Mouse (Mus musculus) fibroblast of lung, adult 2 months (primary cell): ENCODE measurements at regions not wholly inside any gene's neighbourhood (a gene's known extent, or its start where the extent isn't known, plus 50 kb on each side); places are given as distances from the start of the nearest gene placed in this dataset.

Experiments used
- DNase-seq: peaks from one replicate; pipeline ENCODE4 v3.0.0-alpha.2; 2011; ENCODE audit warnings: low read depth

DNA sequence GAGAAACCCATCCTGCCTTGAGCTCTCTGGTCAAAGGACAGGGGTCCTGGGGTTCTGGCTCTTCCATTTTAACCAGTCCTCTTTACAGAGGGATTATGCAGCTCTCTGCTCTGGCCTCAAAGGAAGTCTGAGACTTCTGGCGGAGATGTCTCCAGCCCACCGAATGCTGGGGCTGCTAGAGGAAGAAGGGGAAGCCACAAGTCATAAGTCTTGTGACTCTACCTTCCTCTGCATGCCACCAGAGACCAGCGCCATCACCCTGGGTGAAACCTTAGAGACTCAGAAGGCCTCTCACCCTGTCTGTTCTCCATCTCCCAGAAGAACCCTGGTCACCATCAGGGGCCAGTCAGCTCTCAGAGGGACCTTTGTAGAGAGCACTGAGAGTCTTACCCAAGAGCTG, 246.4 kb upstream of the Sulf2 start:
- DNase-seq, result no peak

GRCm38 (mm10) chr2:166400304-166400703, 244.8 kb upstream of the Sulf2 start:
- no peak for DNase-seq

DNA sequence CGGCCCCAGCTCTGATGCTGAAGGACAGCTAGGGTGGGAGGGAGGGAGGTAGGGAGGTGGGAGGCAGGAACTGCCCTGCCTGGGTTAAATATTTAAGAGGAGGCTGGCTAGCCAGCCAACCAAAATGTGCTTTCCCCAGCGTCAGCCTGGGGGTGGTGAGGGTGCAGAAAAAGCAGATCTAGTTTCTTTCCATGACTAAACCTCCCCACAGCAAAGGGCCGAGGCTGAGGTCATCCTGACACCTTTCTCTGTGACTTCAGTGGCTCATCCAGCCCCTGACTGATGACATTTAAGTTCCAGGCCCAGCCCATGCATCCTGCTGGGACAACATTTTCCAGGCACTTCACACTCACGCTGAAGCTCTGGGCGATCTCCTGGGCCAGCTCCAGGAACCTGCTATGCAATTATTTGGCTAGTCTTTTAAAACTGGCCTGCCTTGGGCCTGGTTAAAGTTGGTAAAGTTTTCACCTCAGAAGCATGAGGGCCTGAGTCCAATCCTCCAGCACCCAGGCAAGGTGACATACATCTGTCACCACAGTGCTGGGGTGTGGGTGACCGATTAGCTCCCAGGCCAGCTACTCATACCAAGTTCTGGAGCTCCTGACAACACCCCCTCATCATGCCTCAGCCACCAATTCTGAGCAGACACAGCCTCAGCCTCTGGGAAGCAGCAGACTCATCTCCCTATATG, 243.8 kb upstream of the Sulf2 start:
- peak; percentile 39 for DNase-seq

DNA sequence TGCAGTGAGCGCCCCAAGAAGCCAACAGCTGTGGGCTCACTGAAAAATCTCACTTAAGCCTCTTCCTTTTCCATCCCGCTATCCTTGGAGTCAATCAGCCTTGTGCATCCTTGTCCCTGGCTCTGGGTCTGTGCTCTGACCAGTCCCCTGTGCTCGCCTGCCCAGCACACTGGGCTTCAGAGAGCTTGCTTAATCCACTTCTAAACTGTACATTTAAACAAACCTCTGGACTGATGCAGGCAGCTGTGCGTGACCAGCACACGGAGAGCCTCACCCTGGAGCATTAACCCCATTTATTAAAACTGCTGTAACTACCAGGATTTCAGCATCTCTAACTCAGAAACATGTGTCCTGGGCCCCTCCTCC, 243.3 kb upstream of the Sulf2 start:
- DNase-seq, result no peak

- DNase-seq, result no peak
Measured at GRCm38 (mm10) chr2:166398156-166398555, 242.7 kb upstream of the Sulf2 start.

GRCm38 (mm10) chr2:166394666-166395065, 239.2 kb upstream of the Sulf2 start:
- DNase-seq, result no peak

DNA sequence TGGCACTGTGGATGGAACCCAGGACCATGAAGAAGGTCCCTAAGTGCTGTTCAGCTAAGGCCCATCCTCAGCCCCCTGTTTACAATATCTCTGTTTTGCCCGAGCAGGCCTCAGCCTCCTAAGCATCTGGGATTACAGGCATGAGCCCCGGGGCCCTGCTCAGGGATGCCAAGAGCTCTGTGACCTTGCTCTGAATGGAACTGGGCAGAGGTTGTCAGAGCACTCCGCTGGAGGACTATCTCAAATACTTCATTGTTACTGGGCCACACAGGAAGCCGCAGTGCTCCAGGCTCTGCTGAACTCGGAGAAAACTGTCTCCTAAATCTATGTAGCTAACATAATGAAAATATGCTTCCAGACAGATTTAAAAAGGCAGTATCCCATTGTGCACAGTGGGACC, 235.7 kb upstream of the Sulf2 start:
- no peak for DNase-seq

DNA sequence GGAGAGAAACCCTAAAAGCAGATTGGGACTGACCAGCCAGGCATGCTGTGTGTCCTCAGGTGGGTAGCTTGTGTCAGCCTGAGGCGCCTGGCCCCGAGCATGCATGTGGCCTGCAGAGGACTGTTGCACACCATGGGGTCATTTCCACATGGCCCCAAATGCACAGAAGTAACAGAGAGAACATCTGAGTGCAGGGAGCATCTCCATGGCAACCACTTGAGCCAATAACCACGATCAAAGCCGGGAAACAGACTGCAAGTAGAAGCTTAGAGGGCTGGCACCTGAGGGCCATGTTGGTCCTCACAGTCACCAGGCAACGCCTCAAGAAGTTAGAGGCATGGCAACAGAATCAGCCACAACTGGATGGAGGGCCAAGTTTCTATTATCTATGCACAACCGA, 232.6 kb upstream of the Sulf2 start:
- DNase-seq, result no peak

- DNase-seq, result no peak
Measured at GRCm38 (mm10) chr2:166386817-166387216, 231.4 kb upstream of the Sulf2 start.

- no peak for DNase-seq
Measured at GRCm38 (mm10) chr2:166384583-166384982, 229.1 kb upstream of the Sulf2 start.

- no peak for DNase-seq
Measured at GRCm38 (mm10) chr2:166383356-166383755, 227.9 kb upstream of the Sulf2 start.

DNA sequence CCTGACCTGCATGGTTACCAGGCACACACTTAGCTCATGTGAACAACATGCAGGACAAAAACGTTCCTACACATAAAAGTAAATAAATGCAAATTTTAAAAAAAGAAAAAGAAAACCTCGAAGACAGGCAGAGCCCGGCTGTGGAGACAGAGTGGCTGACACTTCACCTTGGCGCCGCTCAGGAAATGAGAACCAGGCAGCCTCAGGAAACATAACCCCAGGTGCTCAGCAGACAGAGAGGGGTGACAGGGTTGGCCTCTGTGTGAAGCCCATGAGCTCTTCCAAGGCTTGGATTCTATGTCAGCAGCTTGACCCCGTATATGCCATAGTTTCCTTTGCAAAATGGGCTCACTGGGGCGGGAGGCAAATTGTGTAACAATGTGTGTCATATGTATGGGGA, 226.7 kb upstream of the Sulf2 start:
- no peak for DNase-seq

DNA sequence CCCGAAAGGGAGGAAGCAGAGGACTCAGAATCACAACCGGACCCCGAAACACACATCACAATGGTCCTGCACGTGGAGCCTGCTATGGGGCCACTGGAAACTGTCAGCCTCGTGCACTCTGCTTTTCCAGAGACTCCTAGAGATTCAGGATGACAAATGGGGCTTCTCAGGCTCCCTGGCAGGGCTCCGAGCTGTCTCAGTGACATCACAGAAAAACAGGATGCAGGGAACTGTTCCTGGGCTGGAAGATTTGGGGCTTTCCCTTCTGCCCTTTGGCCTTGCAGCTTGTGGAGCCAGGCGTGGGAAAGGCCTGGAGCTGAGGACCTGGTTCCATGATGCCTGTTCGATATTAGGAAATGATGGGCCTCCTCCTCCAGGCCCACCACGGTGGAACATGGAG, 225.4 kb upstream of the Sulf2 start:
- no peak for DNase-seq

GRCm38 (mm10) chr2:166378325-166378724, 222.9 kb upstream of the Sulf2 start:
- DNase-seq, result no peak

- no peak for DNase-seq
Measured at GRCm38 (mm10) chr2:166377329-166377728, 221.9 kb upstream of the Sulf2 start.

- no peak for DNase-seq
Measured at GRCm38 (mm10) chr2:166375639-166376038, 220.2 kb upstream of the Sulf2 start.

- no peak for DNase-seq
Measured at GRCm38 (mm10) chr2:166370776-166371175, 215.3 kb upstream of the Sulf2 start.

DNA sequence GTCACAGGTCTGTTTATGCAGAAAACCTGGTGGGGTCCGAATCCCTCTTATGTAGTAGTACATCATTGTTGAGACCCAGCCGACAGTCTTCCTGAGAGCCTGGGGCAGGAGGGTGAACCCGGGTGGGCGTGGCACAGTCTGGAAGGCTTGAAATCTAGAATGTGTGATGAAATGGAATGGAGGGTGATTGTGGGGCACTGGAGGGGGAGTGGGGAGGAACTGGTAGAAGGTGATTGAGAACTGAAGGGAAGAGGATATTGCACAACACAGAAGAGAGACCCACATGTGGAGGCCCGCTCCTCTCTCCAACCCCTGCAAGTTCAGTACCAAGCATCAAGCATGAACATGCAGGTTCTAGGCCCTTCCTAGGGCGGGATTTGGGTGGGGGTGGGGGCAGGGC, 206.2 kb upstream of the Sulf2 start:
- DNase-seq, result no peak

DNA sequence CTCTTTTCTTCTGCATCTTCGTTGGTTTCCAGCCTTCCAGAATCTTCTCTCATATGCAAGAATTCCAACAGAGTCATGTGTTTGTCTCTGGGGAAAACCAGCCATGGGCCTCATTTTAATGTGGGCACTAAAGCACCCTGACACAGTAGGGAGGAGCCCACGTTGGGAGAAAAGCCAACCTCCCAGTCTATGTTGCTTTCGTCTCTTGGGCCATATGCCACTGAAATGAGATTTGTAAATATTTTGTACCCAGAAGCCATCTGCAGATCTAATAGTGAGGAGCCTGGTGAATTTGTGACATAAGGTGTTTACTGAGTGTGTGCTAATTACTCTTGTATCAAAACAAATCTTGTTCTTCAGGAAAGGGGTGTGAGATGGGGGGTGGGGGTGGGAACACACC, 205.3 kb upstream of the Sulf2 start:
- no peak for DNase-seq

GRCm38 (mm10) chr2:166359995-166360394, 204.5 kb upstream of the Sulf2 start:
- DNase-seq, result no peak

DNA sequence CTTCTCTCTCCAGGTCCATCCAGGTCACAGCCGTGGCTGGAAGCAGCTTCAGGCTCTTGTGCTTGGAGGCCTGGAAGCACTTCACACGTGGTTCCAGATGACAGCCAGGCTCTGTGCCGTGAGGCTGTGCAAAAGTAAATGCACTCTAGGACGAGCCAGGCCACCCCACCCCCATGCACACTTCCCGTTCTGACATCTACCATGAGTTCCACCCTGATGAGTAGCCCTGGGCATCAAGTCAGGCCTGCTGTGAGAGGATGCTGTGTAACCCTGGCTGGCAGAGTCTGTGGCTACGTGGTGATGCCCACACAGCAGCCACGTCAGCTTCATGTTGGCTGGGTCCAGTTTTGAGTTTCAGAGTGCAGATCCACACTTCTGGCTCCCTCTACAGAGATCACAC, 202.4 kb upstream of the Sulf2 start:
- peak; percentile 91 for DNase-seq

DNA sequence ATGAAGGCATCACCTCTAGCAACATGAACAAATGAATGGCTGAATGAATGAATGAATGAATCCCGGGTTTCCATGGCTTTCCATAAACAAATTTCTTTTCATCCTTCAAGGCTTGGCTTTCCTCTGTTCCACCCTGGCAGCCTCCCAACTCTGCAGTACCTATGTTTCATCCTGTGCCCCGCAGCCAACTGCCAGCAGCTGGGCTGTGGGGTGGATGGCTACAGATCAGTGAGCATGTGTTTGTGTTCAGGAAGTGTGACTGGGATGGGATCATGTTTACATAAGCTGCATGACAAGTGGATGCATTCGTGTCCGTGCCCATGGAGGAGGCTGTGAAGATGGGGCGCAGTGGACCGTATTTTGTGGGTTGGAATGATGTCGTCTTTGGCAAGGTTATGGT, 200.5 kb upstream of the Sulf2 start:
- DNase-seq, result no peak

DNA sequence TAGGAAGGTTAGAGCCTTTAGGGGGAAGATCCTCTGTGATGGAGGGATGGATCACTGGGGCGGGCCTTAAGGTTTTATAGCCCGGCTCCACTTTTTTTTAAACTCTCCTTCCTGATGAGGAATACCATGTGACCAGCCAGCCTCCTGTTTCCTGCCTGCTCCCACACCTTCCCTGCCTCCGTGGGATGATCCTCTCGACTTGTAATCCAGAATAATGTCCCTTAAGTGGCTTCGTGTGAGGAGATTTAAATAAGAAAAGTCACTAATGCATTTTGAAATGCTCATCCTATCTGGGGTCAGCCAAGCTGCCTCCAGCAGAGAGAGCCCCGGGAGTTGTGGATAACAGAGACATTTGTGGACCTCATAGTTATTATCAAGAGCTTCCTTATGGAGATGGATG, 200.0 kb upstream of the Sulf2 start:
- DNase-seq, result no peak

GRCm38 (mm10) chr2:166354391-166354790, 198.9 kb upstream of the Sulf2 start:
- no peak for DNase-seq
